Mouse (Mus musculus): Measurements from ENCODE around the gene Dbt. TPM values are rescaled to one million over a fixed set of nuclear protein-coding genes. Genes with fewer than 3 reads are reported as not detected.

Gene Dbt
- polyA plus RNA-seq, 1 experiment from 2014 or later, result 17.2 TPM

DNA sequence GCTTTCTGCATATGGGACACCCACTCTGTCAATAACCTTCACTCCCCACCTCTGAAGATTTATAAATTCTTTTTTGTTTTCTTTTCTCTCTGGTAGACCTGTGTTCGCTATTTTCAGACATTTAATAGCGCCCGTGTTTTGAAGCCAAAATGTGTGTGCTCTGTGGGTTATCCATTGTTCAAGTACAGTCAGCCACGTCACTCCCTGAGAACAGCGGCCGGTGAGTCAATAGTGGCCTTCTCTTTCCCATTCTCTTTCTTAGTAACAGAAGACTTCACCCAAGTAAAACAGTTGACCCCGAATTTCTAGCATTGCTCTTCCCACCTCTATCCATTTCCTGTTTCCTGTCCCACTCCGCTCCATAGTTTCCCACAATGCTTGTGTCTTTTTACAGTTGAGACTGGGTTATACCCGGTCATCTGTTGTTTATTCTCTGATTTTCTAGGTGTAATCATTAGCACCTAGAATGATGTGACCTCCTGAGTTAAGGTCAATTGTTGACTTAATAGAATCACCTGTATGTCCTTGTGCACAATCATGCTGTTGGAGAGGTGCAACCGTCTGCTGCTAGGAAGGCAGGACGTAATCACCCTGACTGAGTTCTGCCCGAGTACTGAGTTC, 7.4 kb downstream of the Dbt start:
- Histone ChIP-seq H3K4me2 (ENCODE audit: low read length) (no peak overlapping the region), H3K27ac (ENCODE audit: low read depth) (no peak overlapping the region), H3K36me3 (ENCODE audit: control insufficient read depth, insufficient read depth, low read length) (0 out of 2 replicates have a peak, but pooled peaks cover 7% of the 10 kb centered on the region), H3K27me3 (replicated peaks; ENCODE audit: control insufficient read depth, insufficient read depth, low read length) (no peaks in the 10 kb centered on the region), H3K4me3 (ENCODE audit: low read depth, low read length) (no peak overlapping the region), H3K9ac (ENCODE audit: low read length) (no peak overlapping the region), H3K4me1 (replicated peaks; ENCODE audit: control insufficient read depth, insufficient read depth, low read length) (no peaks in the 10 kb centered on the region), H3K9me3 (ENCODE audit: control insufficient read depth, low read length) (no peaks in the 10 kb centered on the region)
- WGBS, result 85% methylated on average over 12 of the region's 12 CpGs
- DNase-seq (ENCODE audit: low spot score) (no peak), ATAC-seq (replicated peaks; ENCODE audit: low FRiP score, low TSS enrichment, low read depth) (no peak)

GRCm38 (mm10) chr3:116529741-116530140, 16.9 kb downstream of the Dbt start:
- 73% methylated on average over 4 of the region's 5 CpGs for WGBS
- no peaks in the 10 kb centered on the region for H3K27me3 ChIP-seq (replicated peaks; ENCODE audit: control insufficient read depth, insufficient read depth, low read length)
- no peak overlapping the region for H3K4me2 ChIP-seq (ENCODE audit: low read length)
- H3K9ac ChIP-seq (ENCODE audit: low read length), result no peak overlapping the region
- DNase-seq (ENCODE audit: low spot score), result no peak
- no peak overlapping the region for H3K4me3 ChIP-seq (ENCODE audit: low read depth, low read length)
- H3K9me3 ChIP-seq (ENCODE audit: control insufficient read depth, low read length), result no peaks in the 10 kb centered on the region
- peaks cover 16% of the 10 kb centered on the region for H3K36me3 ChIP-seq (ENCODE audit: control insufficient read depth, insufficient read depth, low read length)
- ATAC-seq (replicated peaks; ENCODE audit: low FRiP score, low TSS enrichment, low read depth), result no peak
- no peaks in the 10 kb centered on the region for H3K4me1 ChIP-seq (replicated peaks; ENCODE audit: control insufficient read depth, insufficient read depth, low read length)
- H3K27ac ChIP-seq (ENCODE audit: low read depth), result no peak overlapping the region

GRCm38 (mm10) chr3:116530826-116531225, 18.0 kb downstream of the Dbt start:
- Histone ChIP-seq H3K4me3 (ENCODE audit: low read depth, low read length) (no peak overlapping the region), H3K27me3 (replicated peaks; ENCODE audit: control insufficient read depth, insufficient read depth, low read length) (no peaks in the 10 kb centered on the region), H3K9ac (ENCODE audit: low read length) (no peak overlapping the region), H3K9me3 (ENCODE audit: control insufficient read depth, low read length) (no peaks in the 10 kb centered on the region), H3K36me3 (ENCODE audit: control insufficient read depth, insufficient read depth, low read length) (peaks cover 26% of the 10 kb centered on the region), H3K4me1 (replicated peaks; ENCODE audit: control insufficient read depth, insufficient read depth, low read length) (no peaks in the 10 kb centered on the region), H3K4me2 (ENCODE audit: low read length) (no peak overlapping the region), H3K27ac (ENCODE audit: low read depth) (no peak overlapping the region)
- DNase-seq (ENCODE audit: low spot score), result no peak
- 80% methylated on average over 4 of the region's 4 CpGs for WGBS
- ATAC-seq (replicated peaks; ENCODE audit: low FRiP score, low TSS enrichment, low read depth), result no peak

DNA sequence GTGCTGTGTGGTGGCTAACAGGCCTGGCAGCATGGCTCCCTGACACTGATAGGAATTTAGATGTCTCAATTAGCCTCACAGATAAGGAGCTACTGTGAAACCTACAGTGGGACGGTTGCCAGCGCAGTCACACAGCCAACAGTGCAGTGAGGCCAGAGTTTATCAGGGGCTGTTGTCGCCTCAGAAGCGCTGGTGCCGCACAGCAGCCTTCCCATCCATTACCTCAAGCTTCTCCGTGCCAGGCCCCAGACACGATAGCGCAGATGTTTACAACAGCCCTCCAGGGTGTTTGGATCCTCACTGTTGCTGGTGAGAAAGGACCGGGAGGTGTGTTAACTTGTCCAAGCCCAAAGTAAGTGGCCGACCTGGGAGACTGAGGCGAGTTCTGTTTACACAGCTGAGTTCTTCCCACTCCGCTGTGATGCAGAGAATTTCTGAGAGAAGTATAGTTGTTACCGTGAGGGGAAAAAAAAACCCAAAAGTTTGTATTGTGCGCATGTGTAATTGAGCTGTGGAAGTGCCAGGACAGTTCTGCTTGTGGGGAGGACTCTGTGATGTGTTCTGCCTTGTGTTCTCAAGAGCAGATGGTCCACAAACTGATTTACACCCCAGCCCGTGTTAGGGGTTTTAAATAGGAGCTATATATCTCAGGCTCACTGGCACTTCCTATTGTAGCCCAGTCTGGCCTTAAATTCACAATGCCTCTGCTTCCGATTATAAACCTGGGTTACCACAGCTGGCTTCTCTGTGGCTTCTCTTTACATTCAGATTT, 23.7 kb downstream of the Dbt start:
- DNase-seq (ENCODE audit: low spot score), result no peak
- H3K4me1 ChIP-seq (replicated peaks; ENCODE audit: control insufficient read depth, insufficient read depth, low read length), result no peaks in the 10 kb centered on the region
- H3K27me3 ChIP-seq (replicated peaks; ENCODE audit: control insufficient read depth, insufficient read depth, low read length), result no peaks in the 10 kb centered on the region
- peaks cover 56% of the 10 kb centered on the region for H3K36me3 ChIP-seq (ENCODE audit: control insufficient read depth, insufficient read depth, low read length)
- no peak overlapping the region for H3K9ac ChIP-seq (ENCODE audit: low read length)
- no peak overlapping the region for H3K4me3 ChIP-seq (ENCODE audit: low read depth, low read length)
- ATAC-seq (replicated peaks; ENCODE audit: low FRiP score, low TSS enrichment, low read depth), result no peak
- WGBS, result 32% methylated on average over 16 of the region's 16 CpGs
- H3K9me3 ChIP-seq (ENCODE audit: control insufficient read depth, low read length), result no peaks in the 10 kb centered on the region
- H3K27ac ChIP-seq (ENCODE audit: low read depth), result no peak overlapping the region
- no peak overlapping the region for H3K4me2 ChIP-seq (ENCODE audit: low read length)

DNA sequence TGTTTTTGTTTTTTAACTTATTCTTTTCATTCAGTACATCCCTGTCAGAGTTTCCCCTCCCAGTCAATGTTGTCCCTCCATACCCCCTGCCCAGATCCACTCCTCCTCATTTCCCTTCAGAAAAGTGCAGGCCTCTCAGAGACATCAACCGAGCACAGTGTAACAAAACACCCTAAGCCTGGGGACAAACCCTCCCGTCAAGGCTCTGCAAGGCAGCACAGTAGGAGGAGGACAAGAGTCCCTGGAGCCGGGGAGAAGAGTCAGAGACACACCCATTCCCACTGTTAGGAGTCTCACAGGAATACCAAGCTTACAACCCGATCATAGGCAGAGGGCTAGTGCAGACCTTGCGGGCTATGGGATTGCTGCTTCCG, 24.3 kb downstream of the Dbt start:
- 54% methylated on average over 6 of the region's 6 CpGs for WGBS
- no peak overlapping the region for H3K4me3 ChIP-seq (ENCODE audit: low read depth, low read length)
- DNase-seq (ENCODE audit: low spot score), result no peak
- no peaks in the 10 kb centered on the region for H3K9me3 ChIP-seq (ENCODE audit: control insufficient read depth, low read length)
- peaks cover 62% of the 10 kb centered on the region for H3K36me3 ChIP-seq (ENCODE audit: control insufficient read depth, insufficient read depth, low read length)
- no peaks in the 10 kb centered on the region for H3K4me1 ChIP-seq (replicated peaks; ENCODE audit: control insufficient read depth, insufficient read depth, low read length)
- no peak for ATAC-seq (replicated peaks; ENCODE audit: low FRiP score, low TSS enrichment, low read depth)
- H3K27me3 ChIP-seq (replicated peaks; ENCODE audit: control insufficient read depth, insufficient read depth, low read length), result no peaks in the 10 kb centered on the region
- no peak overlapping the region for H3K27ac ChIP-seq (ENCODE audit: low read depth)
- H3K9ac ChIP-seq (ENCODE audit: low read length), result no peak overlapping the region
- no peak overlapping the region for H3K4me2 ChIP-seq (ENCODE audit: low read length)

DNA sequence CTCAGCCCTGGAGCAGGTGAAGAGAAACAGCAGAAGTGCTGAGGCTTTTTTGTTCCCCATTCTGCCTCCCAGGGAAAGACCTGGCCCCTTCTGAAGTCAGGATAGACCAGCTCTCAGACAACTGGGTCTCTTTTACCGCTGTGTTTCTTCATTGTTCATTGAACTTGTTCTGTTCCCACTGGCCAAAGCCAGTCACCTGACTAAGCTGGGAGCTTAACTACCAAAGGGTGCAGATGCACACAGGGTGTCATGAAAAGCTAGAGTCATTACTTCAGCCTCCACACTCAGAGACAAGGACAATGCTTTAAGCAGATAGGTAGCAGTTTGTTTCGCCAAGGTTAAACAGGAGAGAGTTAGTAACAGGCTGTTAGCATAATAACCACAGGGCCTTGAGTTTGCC, 29.2 kb downstream of the Dbt start:
- Histone ChIP-seq H3K9ac (ENCODE audit: low read length) (no peak overlapping the region), H3K4me2 (ENCODE audit: low read length) (no peak overlapping the region), H3K27me3 (replicated peaks; ENCODE audit: control insufficient read depth, insufficient read depth, low read length) (no peaks in the 10 kb centered on the region), H3K9me3 (ENCODE audit: control insufficient read depth, low read length) (no peaks in the 10 kb centered on the region), H3K27ac (ENCODE audit: low read depth) (no peak overlapping the region), H3K36me3 (ENCODE audit: control insufficient read depth, insufficient read depth, low read length) (peaks cover 46% of the 10 kb centered on the region), H3K4me3 (ENCODE audit: low read depth, low read length) (no peak overlapping the region), H3K4me1 (replicated peaks; ENCODE audit: control insufficient read depth, insufficient read depth, low read length) (no peaks in the 10 kb centered on the region)
- ATAC-seq (replicated peaks; ENCODE audit: low FRiP score, low TSS enrichment, low read depth) (no peak), DNase-seq (ENCODE audit: low spot score) (no peak)
- WGBS, result 81% methylated on average over 2 of the region's 2 CpGs

DNA sequence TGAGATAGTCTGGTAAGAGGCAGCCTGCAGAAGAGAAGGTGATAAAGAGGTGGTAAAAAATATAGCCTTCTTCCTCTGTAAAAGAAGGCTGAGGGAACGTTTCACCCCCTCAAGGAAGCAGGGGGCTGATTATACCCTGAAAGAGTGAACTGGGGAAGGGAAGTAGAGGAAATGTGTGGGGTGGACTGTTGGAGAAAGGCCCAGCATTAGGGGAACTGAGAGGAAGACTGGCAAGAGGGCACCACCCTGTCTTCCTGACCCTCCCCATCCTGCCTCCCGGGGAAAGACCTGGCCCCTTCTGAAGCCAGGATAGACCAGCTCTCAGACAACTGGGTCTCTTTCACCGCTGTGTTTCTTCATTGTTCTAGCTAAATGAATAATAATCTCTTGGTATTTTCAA, 29.7 kb downstream of the Dbt start:
- no peak overlapping the region for H3K9ac ChIP-seq (ENCODE audit: low read length)
- H3K4me3 ChIP-seq (ENCODE audit: low read depth, low read length), result no peak overlapping the region
- no peak for ATAC-seq (replicated peaks; ENCODE audit: low FRiP score, low TSS enrichment, low read depth)
- no peak overlapping the region for H3K4me2 ChIP-seq (ENCODE audit: low read length)
- H3K9me3 ChIP-seq (ENCODE audit: control insufficient read depth, low read length), result no peaks in the 10 kb centered on the region
- no peak for DNase-seq (ENCODE audit: low spot score)
- H3K27ac ChIP-seq (ENCODE audit: low read depth), result no peak overlapping the region
- no peaks in the 10 kb centered on the region for H3K27me3 ChIP-seq (replicated peaks; ENCODE audit: control insufficient read depth, insufficient read depth, low read length)
- H3K4me1 ChIP-seq (replicated peaks; ENCODE audit: control insufficient read depth, insufficient read depth, low read length), result no peaks in the 10 kb centered on the region
- H3K36me3 ChIP-seq (ENCODE audit: control insufficient read depth, insufficient read depth, low read length), result peaks cover 46% of the 10 kb centered on the region
- 67% methylated on average over 3 of the region's 3 CpGs for WGBS

DNA sequence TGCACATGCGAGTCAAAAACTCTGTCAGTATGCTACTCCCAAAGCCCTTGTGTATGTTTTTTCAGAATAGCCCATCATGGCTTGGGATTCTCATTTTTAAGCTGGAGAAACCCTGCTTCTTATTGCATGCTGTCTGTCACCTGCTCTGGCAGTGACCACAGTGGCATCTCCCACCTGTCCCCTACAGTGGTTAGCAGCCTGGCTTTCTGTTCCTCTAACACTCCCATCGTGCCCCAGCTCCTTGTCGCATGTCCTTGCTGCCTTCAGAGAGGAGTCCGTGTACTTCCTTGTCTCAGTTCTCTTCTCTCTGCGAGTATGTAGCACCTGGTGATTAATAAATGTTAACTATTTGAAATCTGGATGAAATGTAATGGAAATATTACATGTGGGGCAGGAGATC, 34.6 kb downstream of the Dbt start:
- ATAC-seq (replicated peaks; ENCODE audit: low FRiP score, low TSS enrichment, low read depth) (no peak), DNase-seq (ENCODE audit: low spot score) (no peak)
- Histone ChIP-seq H3K4me1 (replicated peaks; ENCODE audit: control insufficient read depth, insufficient read depth, low read length) (no peaks in the 10 kb centered on the region), H3K9ac (ENCODE audit: low read length) (no peak overlapping the region), H3K36me3 (ENCODE audit: control insufficient read depth, insufficient read depth, low read length) (peaks cover 21% of the 10 kb centered on the region), H3K9me3 (ENCODE audit: control insufficient read depth, low read length) (no peaks in the 10 kb centered on the region), H3K27ac (ENCODE audit: low read depth) (no peak overlapping the region), H3K4me2 (ENCODE audit: low read length) (no peak overlapping the region), H3K27me3 (replicated peaks; ENCODE audit: control insufficient read depth, insufficient read depth, low read length) (no peaks in the 10 kb centered on the region), H3K4me3 (ENCODE audit: low read depth, low read length) (no peak overlapping the region)
- 82% methylated on average over 5 of the region's 5 CpGs for WGBS

DNA sequence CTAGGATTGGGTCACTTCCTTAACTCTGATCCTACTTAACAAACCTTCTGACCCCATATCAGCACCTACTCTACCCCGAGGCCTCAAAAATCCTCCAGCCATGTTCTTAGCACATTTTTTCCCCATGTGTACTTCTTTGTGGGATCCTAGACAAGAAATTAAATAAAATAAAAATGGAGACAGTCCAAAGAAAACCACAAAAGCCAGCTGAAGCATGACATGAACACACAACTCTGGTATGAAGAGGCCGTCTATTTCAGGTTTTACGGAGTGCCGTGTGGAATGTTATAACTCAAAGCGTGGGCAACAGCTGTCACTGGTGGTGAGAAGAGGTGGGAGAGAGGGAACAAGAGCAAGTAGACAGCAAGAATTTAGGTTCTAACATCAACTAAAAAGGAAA, 38.5 kb downstream of the Dbt start:
- 90% methylated on average over 5 of the region's 5 CpGs for WGBS
- H3K9me3 ChIP-seq (ENCODE audit: control insufficient read depth, low read length), result no peaks in the 10 kb centered on the region

More for the DNA sequence above, 38.5 kb downstream of the Dbt start:
- H3K4me3 ChIP-seq (ENCODE audit: low read depth, low read length), result no peak overlapping the region
- no peak for ATAC-seq (replicated peaks; ENCODE audit: low FRiP score, low TSS enrichment, low read depth)
- H3K9ac ChIP-seq (ENCODE audit: low read length), result no peak overlapping the region
- no peaks in the 10 kb centered on the region for H3K4me1 ChIP-seq (replicated peaks; ENCODE audit: control insufficient read depth, insufficient read depth, low read length)
- H3K4me2 ChIP-seq (ENCODE audit: low read length), result no peak overlapping the region
- H3K27me3 ChIP-seq (replicated peaks; ENCODE audit: control insufficient read depth, insufficient read depth, low read length), result no peaks in the 10 kb centered on the region
- H3K36me3 ChIP-seq (ENCODE audit: control insufficient read depth, insufficient read depth, low read length), result peaks cover 12% of the 10 kb centered on the region
- H3K27ac ChIP-seq (ENCODE audit: low read depth), result no peak overlapping the region
- DNase-seq (ENCODE audit: low spot score), result no peak
